Mouse (Mus musculus) heart, postnatal 4 days (tissue): ENCODE measurements at regions not wholly inside any gene's neighbourhood (a gene's known extent, or its start where the extent isn't known, plus 50 kb on each side); places are given as distances from the start of the nearest gene placed in this dataset.
"Not testable (repeated sequence)": the region's sequence is repeated elsewhere in the genome, so short reads cannot be mapped to it uniquely, and the experiment has no call there.

Experiments used
- DNase-seq: peaks from one replicate; pipeline ENCODE4 v3.0.0; 2021

- no peak for DNase-seq
Measured at GRCm38 (mm10) chr15:3685254-3685653, 102.0 kb upstream of the Ghr start.

- not testable (repeated sequence) for DNase-seq
Measured at GRCm38 (mm10) chr15:3677026-3677425, 93.7 kb upstream of the Ghr start.

GRCm38 (mm10) chr15:3672586-3672985, 89.3 kb upstream of the Ghr start:
- DNase-seq = no peak

DNA sequence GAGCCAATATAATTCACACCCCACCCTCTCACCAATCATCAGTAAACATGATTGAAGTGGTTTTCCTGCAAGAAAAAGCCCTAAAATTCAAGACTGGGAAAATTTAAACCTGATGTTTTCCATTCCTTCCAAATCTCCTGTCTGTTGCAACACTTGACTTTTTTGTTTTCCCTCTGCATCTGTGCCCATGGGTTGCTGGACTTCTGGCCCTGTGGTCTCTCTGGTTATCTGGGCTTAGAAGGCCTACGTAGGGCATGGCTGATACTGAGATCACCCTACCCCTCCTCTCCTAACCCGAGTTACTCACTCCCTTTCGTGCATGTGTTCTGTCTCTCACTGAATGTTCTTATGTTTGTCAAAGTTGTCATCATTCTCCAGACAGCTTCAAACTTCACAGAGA, 87.9 kb upstream of the Ghr start:
- DNase-seq = no peak

GRCm38 (mm10) chr15:3669411-3669810, 86.1 kb upstream of the Ghr start:
- DNase-seq = no peak

DNA sequence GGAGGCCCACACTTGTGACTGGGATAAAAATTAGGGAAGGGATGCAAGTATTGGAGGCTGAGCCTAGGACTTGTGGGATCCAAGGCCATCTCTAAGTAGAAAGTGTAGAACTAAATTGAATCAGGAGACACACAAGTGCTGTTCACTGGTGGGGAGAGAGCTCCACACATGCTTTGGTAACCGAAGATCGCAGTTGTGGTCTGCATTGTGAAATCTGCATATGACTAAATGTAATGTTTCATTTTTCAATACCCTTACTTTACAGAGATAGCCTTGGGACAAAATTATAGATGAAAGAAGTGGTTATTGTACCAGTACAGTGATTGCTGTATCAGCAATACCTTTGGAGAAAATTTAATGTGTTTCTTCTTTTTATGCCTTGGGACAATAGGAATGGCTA, 85.6 kb upstream of the Ghr start:
- no peak for DNase-seq

DNA sequence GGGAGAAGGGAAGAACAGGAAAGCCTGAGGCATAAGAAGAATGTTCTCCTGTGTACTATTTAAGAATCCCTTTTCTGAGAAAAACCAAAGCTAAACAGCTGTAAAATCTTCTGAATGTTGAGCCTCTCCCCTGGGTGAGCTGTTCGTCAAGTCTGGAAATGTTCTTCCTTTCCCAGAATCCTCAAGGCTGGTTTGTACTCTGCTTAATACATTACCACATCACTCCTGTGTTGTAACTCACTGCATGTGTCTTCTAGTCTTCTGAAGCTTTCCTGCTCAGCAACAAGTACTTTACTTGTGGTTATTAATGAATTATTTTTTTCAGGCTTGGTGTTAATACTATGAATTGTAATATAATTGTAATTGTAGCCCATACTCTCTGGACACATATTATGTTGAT, 65.4 kb upstream of the Ghr start:
- DNase-seq = no peak

DNA sequence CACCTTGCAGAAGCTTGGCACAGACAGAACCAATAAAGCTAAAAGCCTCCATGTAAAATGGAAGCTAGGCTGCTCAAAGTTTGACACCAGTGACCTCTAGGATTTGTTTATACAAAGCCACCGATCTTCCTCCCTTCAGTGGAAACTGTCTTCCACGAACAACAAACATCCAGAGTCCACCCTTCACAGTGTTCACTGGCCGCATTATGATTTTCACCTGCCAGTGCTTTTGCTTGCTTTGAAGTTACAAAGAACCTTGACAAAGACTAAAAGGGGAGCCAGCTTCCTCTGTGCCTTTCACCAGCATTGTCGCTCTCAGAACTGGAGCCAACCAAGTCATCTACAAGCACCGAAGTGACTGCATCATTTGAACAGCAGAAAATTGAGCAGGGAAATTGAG, 56.8 kb upstream of the Ghr start:
- no peak for DNase-seq
